Mouse (Mus musculus) frontal cortex, postnatal 36 days (tissue): Measurements from ENCODE around the gene Rusc2.

Experiments used
- DNase-seq, 2 experiments: peaks; one replicate each; pipeline ENCODE4 v3.0.0; 2022; ENCODE audit warnings: low spot score in 2 of 2

Rusc2 gene

DNA sequence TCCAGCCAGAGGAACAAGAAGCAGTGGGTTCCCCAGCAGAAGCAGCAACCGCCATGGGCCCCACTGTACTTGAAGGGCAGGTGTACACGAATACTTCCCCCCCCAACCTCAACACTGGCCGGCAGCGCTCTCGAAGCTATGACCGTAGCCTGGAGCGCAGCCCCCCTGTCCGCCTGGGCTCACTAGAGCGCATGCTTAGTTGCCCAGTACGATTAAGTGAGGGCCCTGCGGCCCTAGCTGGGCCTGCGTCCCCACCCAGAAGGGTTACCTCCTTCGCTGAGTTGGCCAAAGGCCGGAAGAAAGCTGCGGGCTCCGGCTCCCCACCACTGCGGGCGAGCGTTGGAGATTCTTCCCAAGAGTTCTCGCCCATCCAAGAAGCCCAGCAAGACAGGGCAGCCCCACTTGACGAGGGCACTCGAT is 34.3 kb downstream of the Rusc2 start:
- no peak for DNase-seq

DNA sequence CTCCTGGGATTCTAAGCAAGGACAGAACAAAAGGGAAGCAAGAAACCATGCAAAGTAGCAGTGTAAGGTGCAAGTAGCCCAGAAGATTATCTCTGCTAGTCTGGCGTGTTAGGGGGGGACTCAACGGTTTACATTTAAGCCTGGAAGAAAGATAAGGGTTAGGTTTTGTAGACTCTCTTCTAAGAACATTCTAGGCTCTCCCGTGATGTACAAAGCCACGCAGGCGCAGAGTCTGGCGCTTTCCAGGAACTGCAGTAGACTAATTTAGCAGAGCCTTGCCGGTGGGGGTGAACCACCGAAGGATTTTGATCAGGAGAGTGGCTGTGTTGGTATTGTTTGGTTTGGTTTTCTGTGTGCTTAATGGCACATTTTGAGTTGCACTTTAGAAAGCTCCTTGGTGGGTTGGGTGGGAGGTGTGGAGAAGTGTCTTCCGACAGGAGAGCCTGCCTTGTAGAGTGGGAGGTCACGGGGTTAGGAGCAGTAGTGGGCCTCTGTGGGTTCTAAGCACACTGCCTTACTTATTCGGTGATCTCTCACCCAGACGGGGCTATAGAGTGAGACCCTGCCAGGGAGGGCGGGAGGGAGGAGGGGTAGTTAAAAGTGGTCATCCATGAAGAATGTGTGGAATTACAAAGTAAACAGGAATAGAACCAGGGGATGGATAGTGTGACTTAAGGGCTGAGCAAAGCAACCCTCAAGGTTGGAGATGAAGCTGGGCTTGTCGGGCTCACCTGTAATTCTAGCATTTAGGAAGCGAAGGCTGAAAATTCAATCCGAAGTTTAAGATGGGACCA is 35.7 kb downstream of the Rusc2 start:
- no peak for DNase-seq

DNA sequence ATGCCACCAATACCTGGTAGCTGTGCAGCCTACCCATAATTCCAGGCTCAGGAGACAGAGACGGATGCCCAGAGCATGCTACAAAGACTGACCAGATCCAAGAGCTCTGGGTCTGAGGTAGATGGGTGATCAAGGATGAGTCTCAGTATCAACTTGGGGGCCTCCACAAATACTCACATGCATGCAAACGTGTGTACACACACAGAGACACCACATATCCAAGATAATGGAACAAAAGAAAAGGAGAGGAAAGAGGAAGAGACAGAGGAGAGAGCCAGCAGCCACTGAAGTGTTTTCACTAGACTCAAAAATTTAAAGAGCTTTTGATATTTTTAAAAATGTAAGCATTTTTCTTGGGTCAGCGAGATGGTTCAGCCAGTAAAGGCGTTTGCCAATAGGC is 36.7 kb downstream of the Rusc2 start:
- no peak for DNase-seq

DNA sequence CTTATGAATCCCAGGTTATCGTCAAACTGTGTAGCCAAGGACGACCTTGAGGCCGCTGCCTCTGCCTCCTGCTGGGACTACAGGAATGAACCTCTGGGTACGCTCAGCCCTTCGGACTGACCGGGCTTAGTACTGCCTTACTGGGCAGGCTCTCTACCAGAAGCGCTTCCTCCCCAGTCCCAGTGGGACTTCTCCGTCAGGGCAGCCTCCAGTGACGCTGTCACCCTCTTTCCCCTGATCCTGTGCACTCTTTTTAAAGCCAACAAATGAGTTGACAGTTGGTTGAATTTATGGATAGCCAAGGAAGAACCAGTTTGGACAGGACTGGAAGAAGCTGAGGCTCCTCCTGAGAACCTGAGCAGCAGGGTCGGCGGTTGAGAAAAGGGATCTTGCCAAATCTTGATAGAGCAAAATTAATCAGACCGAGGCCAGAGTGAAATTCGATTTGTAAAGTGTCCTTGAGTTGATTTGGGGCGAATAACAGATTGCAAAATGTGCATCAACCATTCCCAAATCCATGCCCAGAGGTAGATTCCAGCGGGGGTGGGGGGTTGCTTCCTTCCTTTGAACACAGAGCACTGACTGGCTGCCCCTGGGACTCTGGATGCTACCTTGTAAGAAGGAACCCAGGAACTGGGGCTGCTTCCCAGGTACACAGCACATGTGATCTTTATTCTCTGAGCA is 37.3 kb downstream of the Rusc2 start:
- no peak for DNase-seq

DNA sequence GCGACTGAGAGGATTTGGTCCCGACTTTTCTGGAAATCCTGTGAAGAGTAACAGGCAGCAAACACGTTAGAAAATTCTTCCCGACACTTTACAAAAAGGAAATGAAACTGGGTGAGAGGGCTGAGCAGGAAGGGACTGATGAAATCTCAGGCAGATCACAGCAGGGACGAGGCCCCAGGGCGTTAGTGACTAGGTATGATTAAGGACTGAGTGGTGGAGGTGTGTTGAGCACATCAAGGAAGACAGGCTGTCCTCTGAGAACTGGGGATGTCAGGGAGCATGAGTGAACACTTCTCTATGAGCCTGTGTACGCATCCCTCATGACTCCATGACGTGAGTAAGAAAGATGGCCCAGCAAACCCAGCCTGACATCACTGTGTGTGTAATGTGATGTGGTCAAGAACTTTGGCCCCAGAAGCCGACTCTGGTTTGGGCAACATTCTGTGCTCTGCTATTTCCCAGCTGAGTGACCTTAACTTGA is 38.1 kb downstream of the Rusc2 start:
- DNase-seq: no peak

DNA sequence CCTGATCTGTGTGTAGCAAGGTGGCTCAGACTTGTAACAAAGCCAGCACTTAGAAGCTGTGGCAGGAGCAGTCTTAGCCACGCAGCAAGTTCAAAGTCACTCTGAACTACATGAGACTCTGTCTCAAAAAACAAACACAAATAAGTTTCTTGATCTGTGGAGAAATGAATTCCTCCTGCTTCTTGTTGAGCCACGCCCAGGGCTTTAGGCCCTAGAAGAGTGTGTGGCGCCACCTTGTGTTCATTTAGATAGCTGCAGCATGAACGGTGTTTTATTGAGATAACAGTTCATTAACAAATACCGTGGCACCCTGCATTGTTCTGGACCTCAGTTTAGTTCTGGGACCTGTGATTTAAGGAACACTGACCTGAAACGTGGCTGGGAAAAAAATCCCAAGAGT is 38.5 kb downstream of the Rusc2 start:
- DNase-seq: peak; percentile 67 to 82

DNA sequence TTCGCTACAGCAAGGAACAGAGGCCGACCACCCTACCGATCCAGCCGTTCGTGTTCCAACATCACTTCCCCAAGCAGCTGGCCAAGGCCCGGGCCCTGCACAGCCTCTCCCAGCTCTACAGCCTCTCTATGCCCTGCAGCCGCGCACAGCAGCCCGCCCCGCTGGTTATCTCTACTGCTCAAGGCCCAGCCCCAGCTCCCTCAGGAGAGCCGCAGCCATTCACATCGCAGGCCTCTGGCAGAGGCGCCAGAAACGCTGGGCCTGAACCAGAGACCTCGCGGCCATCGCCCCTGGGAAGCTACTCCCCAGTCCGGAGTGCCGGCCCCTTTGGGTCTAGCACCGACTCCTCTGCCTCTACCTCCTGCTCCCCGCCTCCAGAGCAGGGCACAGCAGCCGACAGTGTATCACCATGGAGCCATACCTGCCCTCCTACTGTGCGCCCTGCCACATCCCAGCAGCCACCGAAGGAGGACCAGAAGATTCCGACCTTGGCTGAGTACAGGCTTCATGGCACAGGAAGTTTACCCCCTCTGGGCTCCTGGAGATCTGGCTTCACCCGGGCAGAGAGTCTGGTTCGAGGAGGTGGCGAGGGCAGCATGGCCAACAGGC is 40.0 kb downstream of the Rusc2 start:
- no peak for DNase-seq

DNA sequence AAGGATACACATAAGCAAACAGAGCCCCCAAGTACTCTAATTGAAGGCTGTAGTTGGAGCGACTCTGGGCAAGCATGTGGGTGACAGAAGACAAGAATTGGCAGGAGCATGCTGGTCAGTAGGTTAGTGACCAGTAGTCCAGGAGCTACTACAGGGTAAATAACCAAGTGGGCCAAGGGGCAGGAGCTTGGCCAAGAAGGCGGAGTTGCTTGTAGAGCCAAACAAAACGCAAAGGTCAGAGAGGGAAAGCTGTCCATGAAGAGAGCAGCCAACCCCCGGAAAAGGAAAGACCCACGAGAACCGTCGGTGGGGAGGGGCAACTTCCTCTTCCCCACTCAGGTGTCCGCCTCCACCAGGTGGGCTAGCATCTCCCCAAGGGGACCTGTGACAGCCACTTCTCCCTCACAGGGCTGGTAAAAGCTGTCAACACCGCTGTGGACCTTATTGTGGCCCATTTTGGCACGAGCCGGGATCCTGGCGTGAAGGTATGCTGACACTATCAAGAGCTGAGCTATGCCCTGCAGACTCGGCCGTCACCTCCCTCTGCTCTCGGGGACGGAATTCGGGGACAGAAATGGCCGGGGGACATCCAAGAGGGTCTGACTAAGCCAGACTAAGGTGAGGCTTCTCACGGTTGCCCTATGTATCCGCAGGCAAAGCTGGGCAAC is 41.6 kb downstream of the Rusc2 start:
- DNase-seq: no peak

DNA sequence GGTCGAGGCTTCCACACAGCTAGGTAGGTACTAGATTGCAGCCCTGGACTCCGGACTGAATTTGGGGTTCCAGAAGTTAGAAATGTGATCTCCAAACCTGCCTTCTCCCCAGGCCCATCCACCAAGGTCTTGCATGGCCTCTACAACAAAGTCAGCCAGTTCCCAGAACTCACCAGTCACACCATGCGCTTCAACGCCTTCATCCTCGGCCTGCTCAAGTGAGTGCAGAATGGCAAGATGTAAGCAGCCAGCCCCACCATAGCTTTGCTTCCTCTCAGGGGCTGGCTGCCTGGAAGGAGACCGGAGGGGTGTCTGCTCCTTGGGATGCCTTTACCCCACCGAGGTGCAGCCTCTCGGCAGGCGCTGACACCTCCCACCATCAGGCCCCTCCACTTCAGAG is 42.3 kb downstream of the Rusc2 start:
- no peak for DNase-seq

DNA sequence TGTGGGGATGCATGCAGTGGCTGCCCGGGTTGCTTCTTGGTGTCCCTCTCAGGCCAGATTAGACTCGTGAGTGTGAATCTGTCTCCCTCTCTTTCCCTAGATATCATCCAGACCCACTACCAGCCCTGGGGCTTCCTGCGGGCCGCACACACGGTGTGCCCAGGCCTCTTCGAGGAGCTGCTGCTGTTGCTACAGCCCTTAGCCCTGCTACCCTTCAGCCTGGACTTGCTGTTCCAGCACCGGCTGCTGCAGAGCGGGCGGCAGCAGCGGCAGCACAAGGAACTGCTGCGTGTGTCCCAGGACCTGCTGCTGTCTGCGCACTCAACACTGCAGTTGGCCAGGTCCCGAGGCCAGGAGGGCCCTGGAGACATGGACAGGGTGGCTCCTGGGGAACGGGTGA is 43.4 kb downstream of the Rusc2 start:
- DNase-seq: no peak

DNA sequence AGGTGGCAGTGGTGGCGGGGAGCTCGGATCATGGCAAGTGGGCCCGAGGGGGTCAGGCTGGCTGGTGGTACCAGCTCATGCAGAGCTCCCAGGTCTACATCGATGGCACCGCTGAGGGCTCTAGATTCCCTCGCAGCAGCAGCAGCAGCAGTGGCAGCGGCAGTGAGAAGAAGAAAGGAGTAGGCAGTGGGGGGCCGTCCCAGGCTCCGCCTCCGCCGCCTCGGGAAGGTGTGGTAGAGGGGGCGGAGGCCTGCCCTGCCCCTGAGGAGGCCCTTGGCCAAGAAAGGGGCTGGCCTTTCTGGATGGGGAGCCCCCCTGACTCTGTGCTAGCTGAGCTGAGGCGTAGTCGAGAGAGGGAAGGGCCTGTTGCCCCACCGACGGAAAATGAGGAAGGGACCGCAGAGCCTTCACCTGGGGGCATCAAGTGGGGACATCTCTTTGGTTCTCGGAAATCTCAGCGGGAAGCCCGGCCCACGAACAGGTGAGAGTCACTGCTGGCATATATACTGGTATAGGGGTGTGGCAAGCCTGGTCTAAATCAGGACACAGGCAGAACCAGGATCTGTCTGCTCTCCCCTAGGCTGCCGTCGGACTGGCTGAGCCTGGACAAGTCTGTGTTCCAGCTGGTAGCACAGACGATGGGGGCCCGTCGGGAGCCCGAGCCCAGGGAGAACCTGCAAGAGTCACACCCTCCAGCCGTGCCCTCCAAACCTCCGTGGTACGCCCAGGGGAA is 44.0 kb downstream of the Rusc2 start:
- no peak for DNase-seq

DNA sequence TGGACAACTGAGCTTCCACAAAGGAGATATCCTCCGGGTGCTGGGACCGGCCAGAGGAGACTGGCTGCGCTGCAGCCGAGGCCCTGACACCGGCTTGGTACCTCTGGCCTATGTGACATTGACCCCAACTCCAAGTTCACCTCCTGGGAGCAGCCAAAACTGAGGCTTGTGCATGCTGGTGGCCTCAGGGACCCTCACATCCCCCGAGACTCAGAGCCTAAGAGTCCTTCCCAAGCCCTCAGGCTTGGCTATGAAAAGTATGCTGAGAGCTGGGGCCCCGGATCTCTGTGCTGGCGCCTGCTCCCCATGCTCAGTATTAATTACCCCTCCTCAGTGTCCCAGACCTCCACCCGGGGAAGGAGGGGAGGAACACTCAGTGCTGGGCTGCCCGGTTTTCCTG is 44.7 kb downstream of the Rusc2 start:
- DNase-seq: no peak

DNA sequence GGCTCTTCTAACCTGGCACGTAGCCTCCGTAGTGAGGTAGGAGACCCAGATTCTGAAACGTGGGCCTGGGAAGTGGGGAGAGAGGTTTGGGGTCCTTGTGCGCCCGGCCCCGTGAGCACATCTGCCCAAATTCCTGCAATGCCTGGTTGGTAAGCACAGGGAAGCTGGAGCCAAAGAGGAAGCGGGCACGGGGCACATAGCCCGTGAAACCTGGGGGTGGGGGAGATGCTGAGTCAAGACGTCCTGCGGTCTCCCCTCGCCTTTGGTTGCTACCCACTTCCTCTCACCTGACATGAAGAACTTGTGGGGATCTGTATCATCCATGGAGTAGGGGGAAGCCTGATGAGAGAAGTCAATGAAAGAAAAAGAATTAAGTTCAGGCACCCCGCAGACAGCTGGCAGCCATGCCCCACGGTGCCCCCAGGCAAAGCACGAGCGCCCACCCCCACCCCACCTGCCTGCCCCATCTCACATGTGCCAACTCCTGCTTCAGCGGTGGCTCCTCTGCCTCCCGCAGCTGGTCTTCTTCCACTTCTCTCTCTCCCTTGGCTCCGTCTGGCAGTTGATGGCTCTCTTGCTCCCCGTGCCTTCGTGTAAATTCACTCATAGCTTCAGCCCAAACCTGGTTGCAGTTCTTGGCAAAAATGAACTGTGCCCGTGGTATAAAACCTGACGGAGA is 45.9 kb downstream of the Rusc2 start:
- no peak for DNase-seq

DNA sequence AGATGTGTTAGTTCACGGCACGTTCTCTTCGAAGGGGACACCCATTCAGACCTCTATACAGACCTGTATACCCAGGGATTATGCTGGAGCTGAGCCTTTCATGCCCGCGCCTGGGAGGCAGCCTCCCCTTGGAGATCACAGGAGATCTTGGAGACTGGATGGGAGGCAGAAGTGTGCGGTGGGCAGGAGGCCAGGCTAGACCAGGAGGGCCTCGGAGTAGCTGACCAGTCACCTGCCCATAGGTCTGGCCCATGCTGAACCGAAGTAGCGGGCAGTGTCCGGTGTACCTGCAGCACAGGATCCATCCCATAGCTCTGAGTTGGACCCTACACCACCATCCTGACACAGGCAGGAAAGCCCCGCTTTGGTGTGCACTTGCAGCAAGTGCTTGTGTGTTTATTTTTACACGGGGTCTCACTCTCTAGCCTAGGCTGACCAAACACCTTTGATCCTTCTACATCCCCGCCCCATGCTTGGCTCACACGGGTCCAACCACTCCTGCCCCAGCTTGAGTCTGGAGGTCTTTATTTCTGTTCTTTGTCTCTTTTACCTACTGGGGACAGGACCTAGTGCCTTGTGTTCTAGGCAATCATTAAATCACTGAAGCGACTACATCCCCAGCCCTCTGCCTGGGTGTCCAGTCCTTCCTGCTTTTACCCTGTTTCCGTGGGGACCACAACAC is 46.5 kb downstream of the Rusc2 start:
- DNase-seq: no peak

DNA sequence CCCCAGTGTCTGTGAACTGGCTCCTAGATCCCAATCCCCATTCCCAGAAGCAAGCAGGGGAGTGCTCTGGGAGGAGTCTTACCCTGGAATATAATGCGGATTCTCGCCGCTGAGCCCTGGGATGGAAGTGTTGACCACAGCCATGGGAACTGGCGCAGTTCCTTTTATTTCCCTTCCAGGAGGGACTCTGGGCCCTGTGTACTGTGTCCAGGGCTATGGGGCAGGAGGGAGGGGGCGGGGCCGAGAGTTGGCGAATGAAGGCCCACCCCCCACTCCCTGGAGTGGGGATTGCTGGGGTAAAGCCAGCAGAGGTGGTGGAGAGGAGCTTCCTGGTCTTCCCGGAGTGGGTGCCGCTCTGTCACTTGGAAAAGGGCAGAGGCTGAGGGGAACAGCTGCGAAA is 47.2 kb downstream of the Rusc2 start, which contains the start of gene Fam166b:
TSS of gene Fam166b (minus strand) at position 189 of the 400 bp plus-strand sequence.
- no peak for DNase-seq

DNA sequence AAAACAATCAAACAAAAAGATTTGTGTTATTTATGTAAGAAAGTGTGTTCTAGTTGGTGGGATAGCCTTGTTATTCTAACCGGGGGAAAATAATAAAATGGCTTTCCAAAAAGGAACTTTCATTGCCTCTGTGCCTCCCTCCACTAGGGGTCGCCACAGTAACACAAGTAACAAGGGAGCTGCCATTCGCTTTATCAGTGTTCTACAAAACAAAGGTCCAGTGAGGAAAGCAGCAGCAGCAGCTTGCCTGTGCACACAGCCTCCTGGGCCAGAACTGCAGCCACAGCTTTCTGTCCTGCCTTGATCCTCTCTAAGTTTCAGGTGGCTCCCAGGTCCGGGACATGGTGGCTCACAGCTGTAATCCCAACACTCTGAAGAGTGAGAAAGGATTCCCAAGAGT is 49.9 kb downstream of the Rusc2 start:
- peak; percentile 80 to 83 for DNase-seq

DNA sequence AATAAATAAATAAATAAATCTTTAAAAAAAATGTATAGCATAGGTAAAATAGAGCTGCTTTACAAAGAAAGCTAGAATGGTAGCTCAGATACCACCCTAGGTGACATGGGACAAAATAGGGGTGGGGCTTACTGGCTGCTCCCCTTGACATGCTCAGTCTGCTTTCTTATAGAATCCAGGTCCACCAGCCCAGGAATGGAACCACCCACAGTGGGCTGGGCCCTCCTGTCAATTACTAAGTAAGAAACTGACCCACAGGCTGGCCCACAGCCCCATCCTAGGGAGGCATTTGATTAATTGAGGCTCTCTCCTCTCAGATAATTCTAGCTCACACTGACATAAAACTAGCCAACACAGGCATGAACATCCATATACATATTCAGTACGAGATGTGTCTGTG is 51.1 kb downstream of the Rusc2 start:
- no peak for DNase-seq

DNA sequence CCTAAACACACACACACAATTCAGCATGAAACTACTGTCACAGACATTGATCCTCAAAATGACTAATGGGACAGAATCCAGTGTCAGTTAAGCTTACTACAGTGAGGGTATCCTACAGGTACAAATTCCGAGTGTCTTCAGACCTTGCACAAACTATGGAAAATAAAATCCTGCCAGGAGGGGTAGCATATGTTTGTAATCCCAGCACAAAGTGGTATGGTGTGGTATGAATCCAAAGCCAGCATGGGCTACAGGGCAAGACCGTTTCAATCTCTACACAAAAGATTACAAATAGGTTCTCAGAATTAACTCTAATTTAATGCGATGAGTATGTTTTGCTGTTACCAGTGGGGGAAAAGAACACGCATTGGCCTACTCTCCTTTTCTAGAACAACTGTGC is 59.9 kb downstream of the Rusc2 start, which contains the start of gene Tesk1:
TSS of gene Tesk1 (plus strand) at position 301 of the 400 bp plus-strand sequence.
- no peak for DNase-seq

DNA sequence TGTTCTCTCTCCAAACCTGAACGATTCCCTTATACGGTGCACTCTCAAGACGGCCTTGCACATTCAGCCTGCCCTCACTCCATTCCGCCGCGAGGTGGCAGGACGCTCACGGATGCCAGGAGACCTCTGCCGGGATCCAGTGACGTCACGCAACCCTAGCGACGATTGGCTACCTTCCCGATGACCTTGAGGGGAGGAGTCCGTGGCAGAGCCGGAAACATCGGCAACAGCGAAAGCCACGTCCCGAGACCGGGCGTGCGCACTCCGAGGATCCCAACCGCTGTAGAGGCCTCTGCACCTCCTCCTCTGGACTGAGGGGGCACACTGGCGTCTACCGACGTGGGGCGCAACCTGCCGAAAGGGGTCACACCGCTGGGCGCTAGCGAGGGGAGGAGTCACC is 60.3 kb downstream of the Rusc2 start:
- DNase-seq: peak; percentile 100
